Mouse (Mus musculus) stomach, postnatal 0 days (tissue): ENCODE data around the gene Cbx6.

Experiments used
- CTCF ChIP-seq: IDR thresholded peaks from 2 replicates; pipeline ENCODE4 v1.5.1; 2016; ENCODE audit warnings: antibody characterized with exemption, low read depth, mild to moderate bottlenecking, moderate library complexity
- EP300 ChIP-seq: optimal IDR thresholded peaks from 2 replicates; pipeline ENCODE3; 2016; ENCODE audit warnings: antibody characterized with exemption

DNA sequence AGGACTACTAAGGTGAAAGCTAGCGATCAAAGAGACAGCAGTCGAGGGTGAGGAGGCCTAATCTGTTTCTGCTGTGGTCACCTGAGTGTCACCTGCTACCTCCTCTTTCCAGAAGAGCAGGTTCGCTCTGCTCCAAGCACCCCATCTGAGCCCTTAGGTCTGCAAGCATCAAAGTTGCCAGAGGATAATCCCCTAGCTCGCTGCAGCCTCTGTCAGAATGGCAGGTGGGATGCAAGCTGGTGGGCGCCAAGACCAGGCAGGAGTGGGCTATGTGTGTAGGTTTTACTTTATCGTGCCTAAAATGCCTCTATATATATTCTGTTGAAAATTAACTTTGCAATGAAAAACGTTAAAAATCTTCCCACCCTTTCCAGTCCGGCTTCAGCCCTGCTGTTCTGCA lies 29.2 kb downstream of the Cbx6 start:
- TF ChIP-seq EP300 (no peak), CTCF (no peak)
